Mouse (Mus musculus) stomach, embryonic 16.5 days (tissue): ENCODE results near the gene Bhlhe40. TPM values are rescaled to one million over a fixed set of nuclear protein-coding genes. Genes with fewer than 3 reads are reported as not detected.

Experiments used
- ATAC-seq: fragments of 200-750 bp; cut with Nextera tagmentation; 2 replicates; pipeline ENCODE4 v1.8.0; 2017; ENCODE audit warnings: moderate number of reproducible peaks, moderate TSS enrichment; ENCODE audit not compliant: insufficient read depth, low FRiP score
- H3K27ac ChIP-seq: fragments of 300-500 bp; sonication (generic); 2 replicates; pipeline ENCODE4 v1.5.1; 2014; ENCODE audit warnings: low read length
- H3K27me3 ChIP-seq: fragments of 300-500 bp; sonication (generic); 2 replicates; pipeline ENCODE4 v1.6.1; 2014; ENCODE audit warnings: low read length, control low read depth, mixed read lengths; ENCODE audit not compliant: control insufficient read depth, insufficient read depth
- H3K36me3 ChIP-seq: fragments of 300-500 bp; sonication (generic); 2 replicates; pipeline ENCODE4 v1.6.1; 2014; ENCODE audit warnings: low read length; ENCODE audit not compliant: control insufficient read depth, insufficient read depth
- H3K4me1 ChIP-seq: fragments of 300-500 bp; sonication (generic); 2 replicates; pipeline ENCODE4 v1.6.1; 2014; ENCODE audit warnings: low read length, control low read depth, mixed read lengths; ENCODE audit not compliant: control insufficient read depth, insufficient read depth
- H3K4me2 ChIP-seq: fragments of 300-500 bp; sonication (generic); 2 replicates; pipeline ENCODE4 v1.6.1; 2014; ENCODE audit warnings: low read depth, low read length, mixed read lengths
- H3K4me3 ChIP-seq: fragments of 300-500 bp; sonication (generic); replicated peaks from 2 replicates; pipeline ENCODE4 v1.5.1; 2014; ENCODE audit warnings: mild to moderate bottlenecking, low read length
- H3K9ac ChIP-seq: fragments of 300-500 bp; sonication (generic); 2 replicates; pipeline ENCODE4 v1.6.1; 2014; ENCODE audit warnings: low read length
- H3K9me3 ChIP-seq: fragments of 300-500 bp; sonication (generic); replicated peaks from 2 replicates; pipeline ENCODE4 v1.6.1; 2016; ENCODE audit warnings: low read length, control low read depth; ENCODE audit not compliant: control insufficient read depth
- WGBS: fragments of 180-500 bp; shearing (Covaris S2); extraction: QIAGEN DNeasy Blood & Tissue Kit; methylation state at CpG from one replicate; pipeline ENCODE4 v1.1.7; 2014; 5-methylcytosine and 5-hydroxymethylcytosine counted together
- polyA plus RNA-seq: library from polyadenylated mRNA; unstranded; fragments of >200 nt; fragmentation: Nextera tagmentation; extraction: Ambion mirVana; gene quantifications from 2 replicates; pipeline ENCODE4 v1.2.1, GENCODE M21; 2015

Gene Bhlhe40
- polyA plus RNA-seq, 1 experiment from 2014 or later = 39.6 TPM

DNA sequence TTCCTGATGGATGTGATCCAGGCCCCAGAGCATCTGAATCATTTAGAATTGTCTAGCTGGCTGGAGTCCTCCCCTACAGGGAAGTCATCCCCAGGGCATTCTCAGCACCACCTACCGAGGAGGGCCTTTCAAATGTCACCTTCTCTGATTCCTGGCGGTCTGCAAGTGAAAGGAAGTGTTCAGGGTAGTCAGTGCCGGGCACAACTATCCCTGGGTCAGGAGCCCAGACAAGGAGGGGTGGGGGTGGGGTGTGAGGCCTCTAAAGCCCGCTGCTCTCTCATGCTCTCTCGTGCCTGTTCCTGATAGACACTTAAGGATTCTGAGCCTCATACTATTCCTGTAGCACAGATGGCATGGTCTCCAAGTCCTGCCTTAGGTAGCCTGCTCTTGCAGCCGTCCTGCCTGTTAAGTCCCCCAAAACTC is 7.2 kb downstream of the Bhlhe40 start:
- peak overlapping the region; percentile 62; the same call in 1 of the 2 replicates for H3K4me2 ChIP-seq
- H3K4me3 ChIP-seq = no peak overlapping the region
- peaks cover 39% of the 10 kb centered on the region for H3K4me1 ChIP-seq
- peak overlapping the region; percentile 70 for H3K9ac ChIP-seq
- peak; percentile 3; the same call in 1 of the 2 replicates for ATAC-seq
- H3K27me3 ChIP-seq = no peaks in the 10 kb centered on the region
- no peaks in the 10 kb centered on the region for H3K9me3 ChIP-seq
- no peaks in the 10 kb centered on the region; the same call in 1 of the 2 replicates for H3K36me3 ChIP-seq
- 33% methylated on average over 6 of the region's 6 CpGs for WGBS
- peak overlapping the region; percentile 87 for H3K27ac ChIP-seq

- peak overlapping the region; percentile 33 for H3K4me3 ChIP-seq
- no peaks in the 10 kb centered on the region; the same call in 1 of the 2 replicates for H3K36me3 ChIP-seq
- peaks cover 31% of the 10 kb centered on the region for H3K4me1 ChIP-seq
- H3K27ac ChIP-seq = peak overlapping the region; percentile 87
- no peaks in the 10 kb centered on the region for H3K9me3 ChIP-seq
- 2% methylated on average over 30 of the region's 30 CpGs for WGBS
- peak overlapping the region; percentile 70 for H3K9ac ChIP-seq
- ATAC-seq = peak; percentile 95
- H3K4me2 ChIP-seq = peak overlapping the region; percentile 62
- no peaks in the 10 kb centered on the region for H3K27me3 ChIP-seq
These were observed 7.9 kb downstream of the Bhlhe40 start for GRCm38 (mm10) chr6:108668321-108668786.

DNA sequence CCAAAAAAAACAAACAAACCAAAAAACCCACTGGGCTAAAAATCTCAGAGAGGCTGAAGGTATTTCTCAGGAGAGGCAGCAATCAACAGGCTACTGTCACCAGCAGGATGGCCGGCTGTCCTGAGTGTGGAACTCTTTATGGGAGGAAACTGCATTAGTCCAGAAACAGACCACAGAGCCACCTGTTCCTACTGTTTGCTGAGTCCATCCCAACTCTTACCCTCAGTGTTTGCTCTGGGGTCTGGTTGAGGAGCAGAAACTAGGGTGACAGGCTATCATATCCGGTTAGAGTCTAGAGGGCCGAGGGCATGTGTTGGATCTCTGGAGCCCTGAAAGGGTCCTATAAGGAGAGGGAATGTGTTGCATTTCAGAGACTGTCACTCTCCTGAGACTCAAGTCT is 9.8 kb downstream of the Bhlhe40 start:
- Histone ChIP-seq H3K4me1 (peaks cover 22% of the 10 kb centered on the region), H3K9me3 (no peaks in the 10 kb centered on the region), H3K27me3 (no peaks in the 10 kb centered on the region), H3K36me3 (no peaks in the 10 kb centered on the region; the same call in 1 of the 2 replicates), H3K9ac (no peak overlapping the region), H3K4me2 (no peak overlapping the region), H3K4me3 (no peak overlapping the region), H3K27ac (no peak overlapping the region)
- ATAC-seq = no peak
- WGBS = 69% methylated on average over 3 of the region's 3 CpGs

GRCm38 (mm10) chr6:108670821-108671220 is 10.4 kb downstream of the Bhlhe40 start:
- H3K9ac ChIP-seq = no peak overlapping the region
- no peak overlapping the region for H3K4me3 ChIP-seq
- H3K36me3 ChIP-seq = no peaks in the 10 kb centered on the region
- H3K27me3 ChIP-seq = no peaks in the 10 kb centered on the region
- H3K4me2 ChIP-seq = no peak overlapping the region
- ATAC-seq = no peak
- no peak overlapping the region for H3K27ac ChIP-seq
- peaks cover 18% of the 10 kb centered on the region for H3K4me1 ChIP-seq
- H3K9me3 ChIP-seq = no peaks in the 10 kb centered on the region
- 60% methylated on average over 3 of the region's 3 CpGs for WGBS

DNA sequence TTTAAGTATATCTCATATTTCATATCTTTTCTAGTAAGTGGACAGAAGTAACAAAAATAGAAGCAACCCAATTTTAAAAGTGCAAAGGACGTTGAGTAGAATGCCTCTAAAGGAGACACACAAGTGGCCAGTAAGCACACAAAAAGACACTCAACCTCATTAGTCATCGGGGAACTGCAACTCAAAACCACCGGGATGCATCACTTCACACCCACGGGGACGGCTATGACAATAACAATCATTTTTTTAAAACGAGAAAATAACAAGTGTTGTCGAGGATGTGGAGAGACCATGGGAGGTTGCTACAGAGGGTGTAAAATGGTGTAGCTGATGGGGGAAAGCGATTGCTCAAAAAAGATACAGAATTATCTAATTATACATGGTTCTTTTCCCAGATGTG is 11.7 kb downstream of the Bhlhe40 start:
- H3K27ac ChIP-seq = no peak overlapping the region
- 80% methylated on average over 8 of the region's 8 CpGs for WGBS
- no peak for ATAC-seq

GRCm38 (mm10) chr6:108674221-108674620 is 13.8 kb downstream of the Bhlhe40 start:
- Histone ChIP-seq H3K36me3 (no peaks in the 10 kb centered on the region), H3K27ac (no peak overlapping the region), H3K9ac (no peak overlapping the region), H3K9me3 (no peaks in the 10 kb centered on the region), H3K27me3 (no peaks in the 10 kb centered on the region), H3K4me3 (no peak overlapping the region), H3K4me1 (no peaks in the 10 kb centered on the region), H3K4me2 (no peak overlapping the region)
- ATAC-seq = no peak
- 87% methylated on average over 2 of the region's 2 CpGs for WGBS

More for the DNA sequence above, 11.7 kb downstream of the Bhlhe40 start:
- Histone ChIP-seq H3K4me2 (no peak overlapping the region), H3K36me3 (no peaks in the 10 kb centered on the region), H3K9me3 (no peaks in the 10 kb centered on the region), H3K4me1 (peaks cover 16% of the 10 kb centered on the region), H3K4me3 (no peak overlapping the region), H3K9ac (no peak overlapping the region), H3K27me3 (no peaks in the 10 kb centered on the region)

GRCm38 (mm10) chr6:108676783-108677340 is 16.4 kb downstream of the Bhlhe40 start:
- Histone ChIP-seq H3K27ac (no peak overlapping the region), H3K27me3 (no peaks in the 10 kb centered on the region), H3K36me3 (no peaks in the 10 kb centered on the region), H3K9me3 (no peaks in the 10 kb centered on the region), H3K9ac (no peak overlapping the region), H3K4me2 (no peak overlapping the region), H3K4me1 (no peaks in the 10 kb centered on the region), H3K4me3 (no peak overlapping the region)
- ATAC-seq = no peak
- WGBS = 85% methylated on average over 9 of the region's 9 CpGs

DNA sequence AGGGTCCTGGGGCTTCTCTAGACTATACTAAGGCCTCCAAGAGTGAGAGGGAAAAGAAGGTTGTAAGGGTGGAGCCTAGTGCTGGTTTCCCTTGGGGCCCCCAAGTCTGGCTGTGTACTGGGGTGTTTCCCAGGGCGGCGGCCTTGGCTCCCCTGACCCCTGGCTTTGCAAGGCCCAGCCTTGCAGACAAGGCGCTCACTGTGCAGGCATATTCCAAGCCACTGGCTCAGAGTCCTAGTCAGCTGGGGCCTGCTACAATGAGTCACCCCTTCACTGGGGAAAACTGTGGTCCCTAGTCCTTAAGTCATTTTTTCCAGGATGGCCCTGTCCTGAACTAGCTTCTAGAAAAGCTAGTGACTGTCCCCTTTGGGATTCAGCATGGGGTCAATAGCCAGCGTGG is 17.3 kb downstream of the Bhlhe40 start:
- Histone ChIP-seq H3K36me3 (no peaks in the 10 kb centered on the region), H3K4me3 (no peak overlapping the region), H3K9me3 (no peaks in the 10 kb centered on the region), H3K4me2 (no peak overlapping the region), H3K27me3 (no peaks in the 10 kb centered on the region), H3K4me1 (no peaks in the 10 kb centered on the region), H3K9ac (no peak overlapping the region), H3K27ac (no peak overlapping the region)
- ATAC-seq = peak; percentile 50; the same call in 1 of the 2 replicates
- WGBS = 80% methylated on average over 4 of the region's 4 CpGs

GRCm38 (mm10) chr6:108678227-108678626 is 17.8 kb downstream of the Bhlhe40 start:
- Histone ChIP-seq H3K4me2 (no peak overlapping the region), H3K4me3 (no peak overlapping the region), H3K9me3 (no peaks in the 10 kb centered on the region), H3K36me3 (no peaks in the 10 kb centered on the region), H3K4me1 (no peaks in the 10 kb centered on the region), H3K27me3 (no peaks in the 10 kb centered on the region), H3K27ac (no peak overlapping the region), H3K9ac (no peak overlapping the region)
- ATAC-seq = no peak
- 73% methylated on average over 5 of the region's 5 CpGs for WGBS
